Mouse (Mus musculus) hematopoietic stem cell, adult 5-6 weeks (primary cell): Measurements from ENCODE around the gene Ncoa7. TPM values are rescaled to one million over a fixed set of nuclear protein-coding genes. Genes with fewer than 3 reads are reported as not detected.
"Not testable (repeated sequence)": the region's sequence is repeated elsewhere in the genome, so short reads cannot be mapped to it uniquely, and the experiment has no call there.

Experiments used
- ATAC-seq, 2 experiments: fragments of 125-278 bp in 1 of 2; replicated peaks in 1 of 2; 2 replicates each; pipeline ENCODE4 v1.8.0; 2016 to 2017; ENCODE audit warnings: inconsistent platforms in 2 of 2, mild to moderate bottlenecking in 2 of 2, moderate number of reproducible peaks in 2 of 2, low read depth in 1 of 2, moderate TSS enrichment in 1 of 2; ENCODE audit not compliant: low FRiP score in 2 of 2, poor library complexity in 2 of 2, severe bottlenecking in 2 of 2, insufficient read depth in 1 of 2, low TSS enrichment in 1 of 2
- total RNA-seq: library from RNA; stranded (forward); fragments of 172-1452, 232-1000 nt; gene quantifications from 2 replicates; pipeline ENCODE4 v1.2.3, GENCODE M21; 2017

Ncoa7 gene
- total RNA-seq, 1 experiment from 2014 or later, result 48.2 TPM

- not testable (repeated sequence) for ATAC-seq
Observed at GRCm38 (mm10) chr10:30636474-30637154, 166.5 kb downstream of the Ncoa7 start.

GRCm38 (mm10) chr10:30632718-30633117, 170.4 kb downstream of the Ncoa7 start:
- no peak for ATAC-seq

- ATAC-seq, result 0 out of 4 replicates have a peak, but pooled peaks of 1 of the 2 experiments have one; percentile 9
Observed at GRCm38 (mm10) chr10:30629977-30630376, 173.1 kb downstream of the Ncoa7 start.

- ATAC-seq, result no peak
Observed at GRCm38 (mm10) chr10:30629513-30629912, 173.6 kb downstream of the Ncoa7 start, which contains the start of gene Hint3. Gene Hint3, minus strand, starts transcription at chr10:30629632.

GRCm38 (mm10) chr10:30628444-30628843, 174.7 kb downstream of the Ncoa7 start:
- not testable (repeated sequence) for ATAC-seq

GRCm38 (mm10) chr10:30627548-30627947, 175.6 kb downstream of the Ncoa7 start:
- ATAC-seq, result peak; percentile 59 to 70

GRCm38 (mm10) chr10:30624161-30625019, 178.7 kb downstream of the Ncoa7 start:
- no peak for ATAC-seq

GRCm38 (mm10) chr10:30622928-30623327, 180.2 kb downstream of the Ncoa7 start:
- ATAC-seq, result 0 out of 4 replicates have a peak, but pooled peaks of 1 of the 2 experiments have one; percentile 22

- no peak for ATAC-seq
Observed at GRCm38 (mm10) chr10:30618918-30619210, 184.3 kb downstream of the Ncoa7 start.

GRCm38 (mm10) chr10:30618091-30618917, 184.8 kb downstream of the Ncoa7 start:
- peak; percentile 95 to 98 for ATAC-seq

- ATAC-seq, result no peak
Observed at GRCm38 (mm10) chr10:30613039-30613438, 190.1 kb downstream of the Ncoa7 start.

- no peak for ATAC-seq
Observed at GRCm38 (mm10) chr10:30609614-30610013, 193.5 kb downstream of the Ncoa7 start.

- no peak for ATAC-seq
Observed at GRCm38 (mm10) chr10:30608109-30608508, 195.0 kb downstream of the Ncoa7 start.

- peak; percentile 88 to 93 for ATAC-seq
Observed at GRCm38 (mm10) chr10:30600542-30600966, 202.6 kb downstream of the Ncoa7 start, which contains the start of gene Trmt11. Gene Trmt11, minus strand, starts transcription at chr10:30600749.

- peak; percentile 49 to 72; a peak in 3 of 4 replicates for ATAC-seq
Observed at GRCm38 (mm10) chr10:30600094-30600534, 203.0 kb downstream of the Ncoa7 start.

- peak; percentile 46 to 48; a peak in 3 of 4 replicates for ATAC-seq
Observed at GRCm38 (mm10) chr10:30587037-30587436, 216.1 kb downstream of the Ncoa7 start.

- no peak for ATAC-seq
Observed at GRCm38 (mm10) chr10:30585691-30586090, 217.4 kb downstream of the Ncoa7 start.
